In genomic region chr5:123992193-123992637, GRCm38 (mm10) we compare ENCODE assay signal across 8 mouse cellular contexts. TPM values are rescaled to one million over a fixed set of nuclear protein-coding genes. Genes with fewer than 3 reads are reported as not detected.
DNase-seq lines count a peak whose midpoint lies in the region; ATAC-seq and TF ChIP-seq lines count a peak whose summit lies in the region.

No protein-coding gene starts in this region.

- TF ChIP-seq CTCF in testis, adult 2 months (IDR thresholded peaks at IDR 0.05; ENCODE audit: control insufficient read depth, insufficient read depth, insufficient replicate concordance, low read depth, low read length): no peak

- peaks cover 6% of the 10 kb centered on the region; the same call in 1 of the 2 replicates for H3K4me1 ChIP-seq in testis, adult 2 months (ENCODE audit: control insufficient read depth, insufficient read depth, low read length)
- H3K4me1 ChIP-seq in hindbrain, embryonic 15.5 days (replicated peaks): peaks cover 44% of the 10 kb centered on the region

- no peak overlapping the region for H3K4me3 ChIP-seq in testis, adult 2 months (ENCODE audit: control insufficient read depth, low read depth, low read length)
- H3K4me3 ChIP-seq in hindbrain, embryonic 15.5 days: no peak overlapping the region

- H3K4me2 ChIP-seq in hindbrain, embryonic 15.5 days: no peak overlapping the region

- H3K9ac ChIP-seq in hindbrain, embryonic 15.5 days: no peak overlapping the region

- no peak for ATAC-seq in hindbrain, embryonic 15.5 days (ENCODE audit: low FRiP score, low read depth)
- peak; percentile 61 for ATAC-seq in megakaryocyte, adult 5-6 weeks (ENCODE audit: poor library complexity, severe bottlenecking)

- no peaks in the 10 kb centered on the region for H3K9me3 ChIP-seq in hindbrain, embryonic 15.5 days

- 62% methylated on average over 10 of the region's 10 CpGs for WGBS in hindbrain, embryonic 15.5 days

- no peaks in the 10 kb centered on the region for H3K27me3 ChIP-seq in testis, adult 2 months (ENCODE audit: control insufficient read depth, insufficient read depth, low read length)
- no peaks in the 10 kb centered on the region; the same call in 1 of the 2 replicates for H3K27me3 ChIP-seq in hindbrain, embryonic 15.5 days

- DNase-seq in adrenal gland, adult 2 months: peak; percentile 58
- no peak for DNase-seq in adrenal gland, postnatal 10 days
- DNase-seq in testis, postnatal 10 days (ENCODE audit: low spot score): no peak
- DNase-seq in layer of hippocampus, postnatal 25 days (ENCODE audit: extremely low spot score in 1 of 2, low spot score in 1 of 2): no peak
- no peak for DNase-seq in adrenal gland, adult 8-10 months

- peak overlapping the region; percentile 12 for H3K27ac ChIP-seq in testis, adult 2 months (ENCODE audit: control insufficient read depth, insufficient read depth, low read depth, low read length)
- peak overlapping the region; percentile 62 for H3K27ac ChIP-seq in hindbrain, embryonic 15.5 days (replicated peaks)

- no peaks in the 10 kb centered on the region; the same call in 1 of the 2 replicates for H3K36me3 ChIP-seq in testis, adult 2 months (ENCODE audit: control insufficient read depth, insufficient read depth, low read length)
- no peaks in the 10 kb centered on the region for H3K36me3 ChIP-seq in hindbrain, embryonic 15.5 days

- no peak for TF ChIP-seq POLR2A in testis, adult 2 months (IDR thresholded peaks at IDR 0.05; ENCODE audit: control insufficient read depth, low read depth, low read length)

RNA-seq across cellular contexts. Expression of gene Hip1r, which starts 18.8 kb away (rescaled TPM):
- 10 to 100 TPM; 16.4 to 19.3 TPM for total RNA-seq in adrenal gland, adult 2 months (2021)
- 6.5 and 10.4 TPM in 2 replicates for polyA plus RNA-seq in adrenal gland, adult 2 months (2012; rRNA removed)
- total RNA-seq in adrenal gland, postnatal 10 days (2021): 10 to 100 TPM; 18.2 to 22.5 TPM
- polyA plus RNA-seq in testis, adult 2 months (2012; rRNA removed): 8.7 and 11.0 TPM in 2 replicates
- 33.9 and 34.2 TPM in 2 replicates for polyA plus RNA-seq in hindbrain, embryonic 15.5 days (2015; fragmentation: Nextera tagmentation; extraction: Ambion mirVana)
- 6.0 and 6.6 TPM in 2 replicates for total RNA-seq in megakaryocyte, adult 5-6 weeks (2015)
- total RNA-seq in megakaryocyte, adult 5-6 weeks (2017): 12.1 and 13.0 TPM in 2 replicates
- total RNA-seq in layer of hippocampus, postnatal 25 days (2021): 10 to 100 TPM; 48.8 to 51.3 TPM
- 10 to 100 TPM; 13.2 to 29.8 (median 22.8) TPM for total RNA-seq in adrenal gland, adult 8-10 months (2022)

RNA-seq across cellular contexts. Expression of gene Vps37b, which starts 39.9 kb away (rescaled TPM):
- 100 to 1,000 TPM in 1 of 2 experiments, 10 to 100 TPM in 1; 65.8 to 146 TPM for total RNA-seq in adrenal gland, adult 2 months (2021)
- polyA plus RNA-seq in adrenal gland, adult 2 months (2012; rRNA removed): 198 and 208 TPM in 2 replicates
- total RNA-seq in adrenal gland, postnatal 10 days (2021): 10 to 100 TPM; 41.1 to 58.1 TPM
- polyA plus RNA-seq in testis, adult 2 months (2012; rRNA removed): 46.6 and 47.7 TPM in 2 replicates
- polyA plus RNA-seq in hindbrain, embryonic 15.5 days (2015; fragmentation: Nextera tagmentation; extraction: Ambion mirVana): 75.5 and 82.4 TPM in 2 replicates
- total RNA-seq in megakaryocyte, adult 5-6 weeks (2015): 28.9 and 29.2 TPM in 2 replicates
- total RNA-seq in megakaryocyte, adult 5-6 weeks (2017): 29.1 and 29.9 TPM in 2 replicates
- 10 to 100 TPM; 41.2 to 47.2 TPM for total RNA-seq in layer of hippocampus, postnatal 25 days (2021)
- 100 to 1,000 TPM in 1 of 4 experiments, 10 to 100 TPM in 3; 76.1 to 101 (median 91.9) TPM for total RNA-seq in adrenal gland, adult 8-10 months (2022)
